ENCODE assay signal across 15 mouse cellular contexts in genomic region chr12:72389377-72390103, GRCm38 (mm10). TPM values are rescaled to one million over a fixed set of nuclear protein-coding genes. Genes with fewer than 3 reads are reported as not detected.
DNase-seq lines count a peak whose midpoint lies in the region; ATAC-seq and TF ChIP-seq lines count a peak whose summit lies in the region.
"Had no signal": no experiment of that assay in that cellular context is flagged by ENCODE, and none has a peak within 500 bp of the region (broad histone marks: within the 10 kb centered on the region; RNA-seq: fewer than 3 reads in every experiment).

No protein-coding gene starts in this region.

- no peak for TF ChIP-seq POLR2A in brain, embryonic 14.5 days (IDR thresholded peaks at IDR 0.05; ENCODE audit: borderline replicate concordance, extremely low read depth, insufficient read depth, insufficient read length, poor library complexity, severe bottlenecking)

- 74% methylated on average over 14 of the region's 14 CpGs for WGBS in forebrain, embryonic 14.5 days
- WGBS in forebrain, embryonic 10.5 days: 93% methylated on average over 14 of the region's 14 CpGs
- 90% methylated on average over 14 of the region's 14 CpGs for WGBS in limb, embryonic 10.5 days
- 70% methylated on average over 14 of the region's 14 CpGs for WGBS in stomach, postnatal 0 days

- no peak for TF ChIP-seq EP300 in stomach, postnatal 0 days (optimal IDR thresholded peaks at IDR 0.05)

- peaks cover 4% of the 10 kb centered on the region for H3K4me1 ChIP-seq in forebrain, embryonic 14.5 days (ENCODE audit: control insufficient read depth, insufficient read depth, low read length)
- H3K4me1 ChIP-seq in forebrain, embryonic 10.5 days: peaks cover 6% of the 10 kb centered on the region; the same call in 1 of the 2 replicates
- H3K4me1 ChIP-seq in limb, embryonic 10.5 days: no peaks in the 10 kb centered on the region
- H3K4me1 ChIP-seq in stomach, postnatal 0 days (replicated peaks; ENCODE audit: control insufficient read depth, insufficient read depth): no peaks in the 10 kb centered on the region
- H3K4me1 ChIP-seq: neural tube, embryonic 12.5 days had no signal

- no peaks in the 10 kb centered on the region for H3K9me3 ChIP-seq in forebrain, embryonic 14.5 days (replicated peaks; ENCODE audit: control insufficient read depth, low read length)
- H3K9me3 ChIP-seq in forebrain, embryonic 10.5 days: no peaks in the 10 kb centered on the region
- no peaks in the 10 kb centered on the region for H3K9me3 ChIP-seq in limb, embryonic 10.5 days (replicated peaks)
- no peaks in the 10 kb centered on the region for H3K9me3 ChIP-seq in stomach, postnatal 0 days (ENCODE audit: control insufficient read depth, low read length)
- H3K9me3 ChIP-seq: embryonic facial prominence, embryonic 13.5 days; lung, embryonic 15.5 days; neural tube, embryonic 12.5 days had no signal

- 0 out of 2 replicates have a peak overlapping the region, but pooled peaks have one; percentile 21 for H3K27ac ChIP-seq in forebrain, embryonic 14.5 days (ENCODE audit: low read depth, low read length)
- H3K27ac ChIP-seq in forebrain, embryonic 10.5 days: no peak overlapping the region
- peak overlapping the region; percentile 34; the same call in 1 of the 2 replicates for H3K27ac ChIP-seq in left cerebral cortex, adult 2 months
- no peak overlapping the region for H3K27ac ChIP-seq in limb, embryonic 10.5 days
- H3K27ac ChIP-seq in stomach, postnatal 0 days (replicated peaks): no peak overlapping the region
- H3K27ac ChIP-seq: embryonic facial prominence, embryonic 13.5 days; lung, embryonic 15.5 days; neural tube, embryonic 12.5 days had no signal

- no peak overlapping the region for H3K9ac ChIP-seq in forebrain, embryonic 14.5 days (ENCODE audit: low read length)
- H3K9ac ChIP-seq in stomach, postnatal 0 days (ENCODE audit: low read length): no peak overlapping the region
- H3K9ac ChIP-seq: embryonic facial prominence, embryonic 13.5 days; lung, embryonic 15.5 days; neural tube, embryonic 12.5 days had no signal

- DNase-seq in forebrain, embryonic 14.5 days (ENCODE audit: low spot score): peak; percentile 32
- no peak for DNase-seq in forebrain, embryonic 10.5 days (ENCODE audit: extremely low spot score, low spot score)
- no peak for DNase-seq in left cerebral cortex, adult 2 months (ENCODE audit: extremely low spot score in 1 of 2, low spot score in 2 of 2)
- no peak for DNase-seq in left cerebral cortex, postnatal 14 days (ENCODE audit: low spot score in 2 of 2)
- peak; percentile 53 for DNase-seq in brain, embryonic 14.5 days (ENCODE audit: low read depth)
- peak; percentile 65 for DNase-seq in cerebellum, postnatal 36 days
- no peak for DNase-seq in limb, embryonic 10.5 days (ENCODE audit: low spot score)
- no peak for DNase-seq in stomach, postnatal 0 days (ENCODE audit: low spot score)
- DNase-seq: adrenal gland, postnatal 10 days; heart, adult 18-20 months; heart, postnatal 36 days; kidney, adult 9 months had no signal

- H3K36me3 ChIP-seq in forebrain, embryonic 14.5 days (ENCODE audit: control insufficient read depth, insufficient read depth, low read length): no peaks in the 10 kb centered on the region
- no peaks in the 10 kb centered on the region for H3K36me3 ChIP-seq in forebrain, embryonic 10.5 days (replicated peaks)
- no peaks in the 10 kb centered on the region for H3K36me3 ChIP-seq in limb, embryonic 10.5 days
- H3K36me3 ChIP-seq in stomach, postnatal 0 days (ENCODE audit: control insufficient read depth, insufficient read depth, low read length): no peaks in the 10 kb centered on the region
- H3K36me3 ChIP-seq: embryonic facial prominence, embryonic 13.5 days; lung, embryonic 15.5 days; neural tube, embryonic 12.5 days had no signal

- H3K4me3 ChIP-seq in forebrain, embryonic 14.5 days (ENCODE audit: low read depth, low read length): no peak overlapping the region
- no peak overlapping the region for H3K4me3 ChIP-seq in forebrain, embryonic 10.5 days
- H3K4me3 ChIP-seq in left cerebral cortex, adult 2 months: no peak overlapping the region
- H3K4me3 ChIP-seq in limb, embryonic 10.5 days: no peak overlapping the region
- H3K4me3 ChIP-seq in stomach, postnatal 0 days (ENCODE audit: low read depth, low read length): no peak overlapping the region
- H3K4me3 ChIP-seq: embryonic facial prominence, embryonic 13.5 days; lung, embryonic 15.5 days; neural tube, embryonic 12.5 days had no signal

- H3K27me3 ChIP-seq in forebrain, embryonic 14.5 days (replicated peaks; ENCODE audit: control insufficient read depth, insufficient read depth, low read length): no peaks in the 10 kb centered on the region
- H3K27me3 ChIP-seq in forebrain, embryonic 10.5 days (ENCODE audit: poor library complexity, severe bottlenecking): no peaks in the 10 kb centered on the region
- H3K27me3 ChIP-seq in limb, embryonic 10.5 days (ENCODE audit: low read depth, poor library complexity, severe bottlenecking): no peaks in the 10 kb centered on the region
- H3K27me3 ChIP-seq in stomach, postnatal 0 days (ENCODE audit: control insufficient read depth, insufficient read depth, low read length): no peaks in the 10 kb centered on the region
- H3K27me3 ChIP-seq: embryonic facial prominence, embryonic 13.5 days; lung, embryonic 15.5 days; neural tube, embryonic 12.5 days had no signal

- ATAC-seq in forebrain, embryonic 14.5 days: no peak
- no peak for ATAC-seq in stomach, postnatal 0 days (ENCODE audit: low FRiP score, low TSS enrichment)

- TF ChIP-seq CTCF in left cerebral cortex, adult 2 months (IDR thresholded peaks at IDR 0.05): no peak
- TF ChIP-seq CTCF in brain, embryonic 14.5 days (IDR thresholded peaks at IDR 0.05; ENCODE audit: borderline replicate concordance, extremely low read depth, insufficient read depth, insufficient read length): no peak
- no peak for TF ChIP-seq CTCF in stomach, postnatal 0 days (IDR thresholded peaks at IDR 0.05; ENCODE audit: low read depth)

- no peak overlapping the region for H3K4me2 ChIP-seq in forebrain, embryonic 14.5 days (ENCODE audit: low read length)
- no peak overlapping the region for H3K4me2 ChIP-seq in stomach, postnatal 0 days (replicated peaks; ENCODE audit: low read depth)
- H3K4me2 ChIP-seq: embryonic facial prominence, embryonic 13.5 days; lung, embryonic 15.5 days; neural tube, embryonic 12.5 days had no signal

- intact Hi-C loops in left cerebral cortex, adult 2 months (cut with DNase I): no loop called here
- intact Hi-C loops in left cerebral cortex, postnatal 14 days (cut with DNase I): no loop called here

RNA-seq across cellular contexts. Expression of gene Rtn1, which starts 19.3 kb away (rescaled TPM):
- polyA plus RNA-seq in forebrain, embryonic 14.5 days (2014; fragmentation: Nextera tagmentation; extraction: Ambion mirVana): 1,321 and 1,816 TPM in 2 replicates
- polyA plus RNA-seq in forebrain, embryonic 10.5 days (2016; fragmentation: Nextera tagmentation; extraction: Ambion mirVana): 45.4 and 72.9 TPM in 2 replicates
- 1,000 to 10,000 TPM; 1,445 to 1,455 TPM for total RNA-seq in left cerebral cortex, adult 2 months (2021)
- 1,000 to 10,000 TPM; 1,580 to 1,638 TPM for total RNA-seq in left cerebral cortex, postnatal 14 days (2021)
- polyA plus RNA-seq in brain, embryonic 14.5 days (2012; rRNA removed): 1,399 and 1,649 TPM in 2 replicates
- 8.3 and 11.4 TPM in 2 replicates for polyA plus RNA-seq in limb, embryonic 10.5 days (2016; fragmentation: Nextera tagmentation; extraction: Ambion mirVana)
- 47.1 and 49.4 TPM in 2 replicates for polyA plus RNA-seq in stomach, postnatal 0 days (2015; fragmentation: Nextera tagmentation; extraction: Ambion mirVana)

RNA-seq across cellular contexts. Expression of gene Lrrc9, which starts 52.1 kb away (rescaled TPM):
- polyA plus RNA-seq in forebrain, embryonic 14.5 days (2014; fragmentation: Nextera tagmentation; extraction: Ambion mirVana): 2.0 and 2.1 TPM in 2 replicates
- 1.4 and 1.8 TPM in 2 replicates for polyA plus RNA-seq in forebrain, embryonic 10.5 days (2016; fragmentation: Nextera tagmentation; extraction: Ambion mirVana)
- total RNA-seq in left cerebral cortex, adult 2 months (2021): 1 to 10 TPM; 2.5 TPM
- 1 to 10 TPM; 1.0 to 1.4 TPM for total RNA-seq in left cerebral cortex, postnatal 14 days (2021)
- 3.0 and 3.1 TPM in 2 replicates for polyA plus RNA-seq in brain, embryonic 14.5 days (2012; rRNA removed)
- polyA plus RNA-seq in limb, embryonic 10.5 days (2016; fragmentation: Nextera tagmentation; extraction: Ambion mirVana): 0.80 and 0.89 TPM in 2 replicates
- polyA plus RNA-seq in stomach, postnatal 0 days (2015; fragmentation: Nextera tagmentation; extraction: Ambion mirVana): 0.04 TPM in 1 of 2 replicates, not detected in the other

Comparison
In these comparisons a context has a peak if more than half of its experiments do, and no peak if none do; other contexts are left out.
1. DNase-seq: peak in forebrain, embryonic 14.5 days (single experiment), brain, embryonic 14.5 days (single experiment) and cerebellum, postnatal 36 days (2 of 2); none in forebrain, embryonic 10.5 days (single experiment), left cerebral cortex, adult 2 months (0 of 2), left cerebral cortex, postnatal 14 days (0 of 2), limb, embryonic 10.5 days (single experiment) and stomach, postnatal 0 days (single experiment).
2. H3K27ac ChIP-seq: peak in forebrain, embryonic 14.5 days (single experiment) and left cerebral cortex, adult 2 months (single experiment); none in forebrain, embryonic 10.5 days (single experiment), limb, embryonic 10.5 days (single experiment) and stomach, postnatal 0 days (single experiment).
3. RNA of gene Rtn1, which starts 19.3 kb away (polyA plus RNA-seq): 1,399 to 1,649 TPM in brain, embryonic 14.5 days and 1,321 to 1,816 TPM in forebrain, embryonic 14.5 days; 45.4 to 72.9 TPM in forebrain, embryonic 10.5 days, 47.1 to 49.4 TPM in stomach, postnatal 0 days and 8.3 to 11.4 TPM in limb, embryonic 10.5 days; every median in the first group is over 10 times any median in the second.